24 mouse cellular contexts compared by ENCODE assay signal in genomic region chr1:156812716-156813115, GRCm38 (mm10). TPM values are rescaled to one million over a fixed set of nuclear protein-coding genes. Genes with fewer than 3 reads are reported as not detected.
"Had no signal": no experiment of that assay in that cellular context is flagged by ENCODE, and none has a peak within 500 bp of the region (broad histone marks: within the 10 kb centered on the region; RNA-seq: fewer than 3 reads in every experiment).

No protein-coding gene starts in this region.

- H3K9ac ChIP-seq: limb, embryonic 12.5 days; liver, embryonic 12.5 days; liver, embryonic 15.5 days; lung, embryonic 15.5 days; midbrain, embryonic 12.5 days; midbrain, embryonic 15.5 days; neural tube, embryonic 12.5 days; neural tube, embryonic 15.5 days had no signal

- H3K4me2 ChIP-seq: limb, embryonic 12.5 days; liver, embryonic 12.5 days; liver, embryonic 15.5 days; lung, embryonic 15.5 days; midbrain, embryonic 12.5 days; midbrain, embryonic 15.5 days; neural tube, embryonic 12.5 days; neural tube, embryonic 15.5 days had no signal

- H3K4me3 ChIP-seq: left cerebral cortex, adult 2 months; limb, embryonic 12.5 days; liver, embryonic 12.5 days; liver, embryonic 15.5 days; lung, embryonic 15.5 days; midbrain, embryonic 12.5 days; midbrain, embryonic 15.5 days; neural tube, embryonic 12.5 days; neural tube, embryonic 15.5 days had no signal

- H3K9me3 ChIP-seq: limb, embryonic 12.5 days; liver, embryonic 12.5 days; liver, embryonic 15.5 days; lung, embryonic 15.5 days; midbrain, embryonic 12.5 days; midbrain, embryonic 15.5 days; neural tube, embryonic 12.5 days; neural tube, embryonic 15.5 days had no signal

- ATAC-seq: midbrain, embryonic 15.5 days had no signal

- H3K27ac ChIP-seq: left cerebral cortex, adult 2 months; limb, embryonic 12.5 days; liver, embryonic 12.5 days; liver, embryonic 15.5 days; lung, embryonic 15.5 days; macrophage; midbrain, embryonic 12.5 days; midbrain, embryonic 15.5 days; neural tube, embryonic 12.5 days; neural tube, embryonic 15.5 days; stomach, postnatal 0 days had no signal

- H3K27me3 ChIP-seq: limb, embryonic 12.5 days; liver, embryonic 12.5 days; liver, embryonic 15.5 days; lung, embryonic 15.5 days; midbrain, embryonic 12.5 days; midbrain, embryonic 15.5 days; neural tube, embryonic 12.5 days; neural tube, embryonic 15.5 days had no signal

- H3K4me1 ChIP-seq: limb, embryonic 12.5 days; midbrain, embryonic 12.5 days; midbrain, embryonic 15.5 days; neural tube, embryonic 15.5 days had no signal

- DNase-seq: kidney, adult 18-20 months; kidney, adult 9 months; kidney, postnatal 14 days; kidney, postnatal 4 days; layer of hippocampus, adult 9-11 months; layer of hippocampus, postnatal 36 days; liver; right cerebral cortex, adult 18-20 months; right cerebral cortex, postnatal 14 days; right cerebral cortex, postnatal 4 days; thymus, adult 2 months; thymus, postnatal 14 days; thymus, postnatal 4 days had no signal

RNA-seq across cellular contexts. Expression of gene Angptl1, which starts 25.6 kb away (rescaled TPM):
- polyA plus RNA-seq: macrophage had no signal
